Mouse (Mus musculus) forebrain, embryonic 13.5 days (tissue): ENCODE data around the gene Samd7. TPM values are rescaled to one million over a fixed set of nuclear protein-coding genes. Genes with fewer than 3 reads are reported as not detected.

Experiments used
- polyA plus RNA-seq: library from polyadenylated mRNA; unstranded; fragments of >200 nt; fragmentation: Nextera tagmentation; extraction: Ambion mirVana; gene quantifications from 2 replicates; pipeline ENCODE4 v1.2.1, GENCODE M21; 2015

The Samd7 gene
- polyA plus RNA-seq, 1 experiment from 2014 or later = not detected

Other genes with a start within 250 kb of the Samd7 start
- 3.7 and 5.0 TPM in 2 replicates for gene Mecom, start 198.3 kb upstream of the Samd7 start, polyA plus RNA-seq
- gene Actrt3, start 146.4 kb upstream of the Samd7 start, polyA plus RNA-seq = 0.08 and 0.14 TPM in 2 replicates
- gene Mynn, start 144.2 kb upstream of the Samd7 start, polyA plus RNA-seq = 34.1 and 38.4 TPM in 2 replicates
- not detected in 2 replicates for gene Lrriq4, start 101.8 kb upstream of the Samd7 start, polyA plus RNA-seq
- 1.0 and 1.5 TPM in 2 replicates for gene Lrrc34, start 98.4 kb upstream of the Samd7 start, polyA plus RNA-seq
- not detected in 2 replicates for gene Lrrc31, start 46.5 kb upstream of the Samd7 start, polyA plus RNA-seq
- 74.6 and 94.8 TPM in 2 replicates for gene Sec62, start 46.6 kb downstream of the Samd7 start, polyA plus RNA-seq
- gene Gpr160, start 109.7 kb downstream of the Samd7 start, polyA plus RNA-seq = 0.59 and 0.76 TPM in 2 replicates
- 6.4 and 7.1 TPM in 2 replicates for gene Phc3, start 223.1 kb downstream of the Samd7 start, polyA plus RNA-seq
- gene Prkci, start 249.5 kb downstream of the Samd7 start, polyA plus RNA-seq = 22.1 and 22.8 TPM in 2 replicates